Mouse (Mus musculus) embryonic facial prominence, embryonic 15.5 days (tissue): ENCODE results near the gene Vrtn. TPM values are rescaled to one million over a fixed set of nuclear protein-coding genes. Genes with fewer than 3 reads are reported as not detected.

Source experiments
- ATAC-seq: fragments of 200-750 bp; cut with Nextera tagmentation; 2 replicates; pipeline ENCODE4 v1.8.0; 2017; ENCODE audit warnings: low read depth, moderate TSS enrichment; ENCODE audit not compliant: insufficient number of reproducible peaks, low FRiP score, low TSS enrichment
- H3K27ac ChIP-seq: fragments of 300-500 bp; sonication (generic); replicated peaks from 2 replicates; pipeline ENCODE4 v1.5.1; 2015; ENCODE audit warnings: mild to moderate bottlenecking, inconsistent platforms
- H3K27me3 ChIP-seq: fragments of 300-500 bp; sonication (generic); 2 replicates; pipeline ENCODE4 v1.6.1; 2015; ENCODE audit warnings: inconsistent platforms
- H3K36me3 ChIP-seq: fragments of 300-500 bp; sonication (generic); 2 replicates; pipeline ENCODE4 v1.6.1; 2015; ENCODE audit warnings: mild to moderate bottlenecking, inconsistent platforms
- H3K4me1 ChIP-seq: fragments of 300-500 bp; sonication (generic); 2 replicates; pipeline ENCODE4 v1.6.1; 2015; ENCODE audit warnings: inconsistent platforms
- H3K4me2 ChIP-seq: fragments of 300-500 bp; sonication (generic); replicated peaks from 2 replicates; pipeline ENCODE4 v1.6.1; 2015; ENCODE audit warnings: mild to moderate bottlenecking, inconsistent platforms
- H3K4me3 ChIP-seq: fragments of 300-500 bp; sonication (generic); replicated peaks from 2 replicates; pipeline ENCODE4 v1.5.1; 2015; ENCODE audit warnings: mild to moderate bottlenecking, inconsistent platforms
- H3K9ac ChIP-seq: fragments of 300-500 bp; sonication (generic); 2 replicates; pipeline ENCODE4 v1.6.1; 2015; ENCODE audit warnings: inconsistent platforms
- H3K9me3 ChIP-seq: fragments of 300-500 bp; sonication (generic); replicated peaks from 2 replicates; pipeline ENCODE4 v1.6.1; 2016; ENCODE audit warnings: inconsistent platforms
- WGBS: fragments of 180-500 bp; shearing (Covaris S2); methylation state at CpG from one replicate; pipeline ENCODE4 v1.1.7; 2015; 5-methylcytosine and 5-hydroxymethylcytosine counted together
- polyA plus RNA-seq: library from polyadenylated mRNA; unstranded; fragments of >200 nt; fragmentation: Nextera tagmentation; extraction: Ambion mirVana; gene quantifications from 2 replicates; pipeline ENCODE4 v1.2.1, GENCODE M21; 2015

Gene Vrtn
- 0.05 and 0.13 TPM in 2 replicates for polyA plus RNA-seq

DNA sequence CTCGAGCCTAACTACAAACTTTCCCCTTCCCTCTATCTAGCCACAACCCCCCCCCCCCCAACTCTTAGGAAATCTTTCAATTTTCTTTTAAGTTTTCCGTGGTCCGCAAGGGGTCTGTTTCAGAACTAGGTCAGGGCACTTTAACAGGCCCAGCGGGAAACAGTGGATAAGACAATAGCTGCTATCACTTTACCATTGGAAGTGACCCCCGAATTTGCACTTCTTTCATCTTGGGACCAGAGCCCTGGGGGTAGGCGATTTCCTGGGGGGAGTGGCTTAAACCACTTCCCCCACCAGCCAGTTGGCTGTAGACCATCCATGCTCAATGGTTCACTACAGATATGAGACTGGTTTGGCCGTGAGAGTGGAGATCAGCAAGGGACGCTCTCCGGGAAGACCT, at the start of gene Vrtn:
Vrtn (plus strand) TSS at position 366 of the 400 bp plus-strand sequence.
- H3K27me3 ChIP-seq = peaks cover 43% of the 10 kb centered on the region
- WGBS = 6% methylated on average over 9 of the region's 9 CpGs
- H3K36me3 ChIP-seq = no peaks in the 10 kb centered on the region
- H3K9me3 ChIP-seq = no peaks in the 10 kb centered on the region
- H3K9ac ChIP-seq = no peak within 1 kb of the TSS
- no peak within 1 kb of the TSS for H3K4me3 ChIP-seq
- H3K27ac ChIP-seq = no peak within 1 kb of the TSS
- H3K4me1 ChIP-seq = no peaks in the 10 kb centered on the region
- ATAC-seq = no peak
- H3K4me2 ChIP-seq = no peak within 1 kb of the TSS

- H3K9me3 ChIP-seq = no peaks in the 10 kb centered on the region
- ATAC-seq = no peak
- H3K4me3 ChIP-seq = no peak overlapping the region
- WGBS = 23% methylated on average over 8 of the region's 8 CpGs
- no peak overlapping the region for H3K9ac ChIP-seq
- no peak overlapping the region for H3K27ac ChIP-seq
- no peaks in the 10 kb centered on the region for H3K4me1 ChIP-seq
- peaks cover 7% of the 10 kb centered on the region for H3K36me3 ChIP-seq
- H3K27me3 ChIP-seq = 0 out of 2 replicates have a peak, but pooled peaks cover 5% of the 10 kb centered on the region
- no peak overlapping the region for H3K4me2 ChIP-seq
Observed at GRCm38 (mm10) chr12:84598324-84598723, 42.5 kb upstream of the Vrtn start.

- Histone ChIP-seq H3K36me3 (peaks cover 28% of the 10 kb centered on the region), H3K9me3 (no peaks in the 10 kb centered on the region), H3K27me3 (no peaks in the 10 kb centered on the region), H3K4me2 (no peak overlapping the region), H3K27ac (no peak overlapping the region), H3K4me1 (no peaks in the 10 kb centered on the region), H3K4me3 (no peak overlapping the region), H3K9ac (no peak overlapping the region)
- ATAC-seq = no peak
- whole genome bisulfite sequencing = 92% methylated on average over 6 of the region's 7 CpGs
Observed at GRCm38 (mm10) chr12:84604001-84604400, 36.8 kb upstream of the Vrtn start.

DNA sequence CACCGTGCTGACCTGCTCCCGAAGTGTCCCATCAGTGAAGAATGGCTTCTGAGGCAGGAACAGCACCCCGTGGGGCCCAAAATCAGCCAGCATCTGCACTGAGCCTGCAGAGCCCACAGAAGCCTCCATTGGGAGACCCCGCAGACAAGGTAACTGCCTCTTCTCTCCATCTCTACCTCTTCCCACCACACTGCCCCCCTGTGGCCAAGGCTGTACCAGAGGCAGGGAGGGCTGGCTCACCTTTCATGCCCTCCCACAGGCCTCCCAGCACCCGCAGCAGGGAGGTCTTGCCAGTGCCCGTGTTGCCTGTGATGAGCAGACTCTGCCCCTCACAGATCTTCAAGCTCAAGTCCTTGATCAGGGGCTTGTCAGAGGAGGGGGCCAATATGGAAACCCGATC, 35.0 kb upstream of the Vrtn start:
- peaks cover 28% of the 10 kb centered on the region for H3K36me3 ChIP-seq
- H3K9me3 ChIP-seq = no peaks in the 10 kb centered on the region
- no peaks in the 10 kb centered on the region for H3K27me3 ChIP-seq
- no peak overlapping the region for H3K4me3 ChIP-seq
- ATAC-seq = no peak
- no peak overlapping the region for H3K4me2 ChIP-seq
- no peak overlapping the region for H3K9ac ChIP-seq
- 78% methylated on average over 7 of the region's 7 CpGs for WGBS
- no peak overlapping the region for H3K27ac ChIP-seq
- no peaks in the 10 kb centered on the region for H3K4me1 ChIP-seq

- 86% methylated on average over 10 of the region's 10 CpGs for WGBS
- H3K9me3 ChIP-seq = no peaks in the 10 kb centered on the region
- no peak for ATAC-seq
- 0 out of 2 replicates have a peak, but pooled peaks cover 6% of the 10 kb centered on the region for H3K4me1 ChIP-seq
- no peak overlapping the region for H3K27ac ChIP-seq
- no peaks in the 10 kb centered on the region for H3K27me3 ChIP-seq
- no peak overlapping the region for H3K4me3 ChIP-seq
- H3K4me2 ChIP-seq = no peak overlapping the region
- H3K9ac ChIP-seq = no peak overlapping the region
- peaks cover 27% of the 10 kb centered on the region for H3K36me3 ChIP-seq
Observed at GRCm38 (mm10) chr12:84611718-84612117, 29.1 kb upstream of the Vrtn start.

GRCm38 (mm10) chr12:84612518-84612917, 28.3 kb upstream of the Vrtn start:
- Histone ChIP-seq H3K9ac (no peak overlapping the region), H3K4me2 (no peak overlapping the region), H3K27ac (no peak overlapping the region), H3K36me3 (peaks cover 21% of the 10 kb centered on the region), H3K4me3 (no peak overlapping the region), H3K27me3 (no peaks in the 10 kb centered on the region), H3K4me1 (0 out of 2 replicates have a peak, but pooled peaks cover 6% of the 10 kb centered on the region), H3K9me3 (no peaks in the 10 kb centered on the region)
- WGBS = 66% methylated on average over 8 of the region's 8 CpGs
- no peak for ATAC-seq

DNA sequence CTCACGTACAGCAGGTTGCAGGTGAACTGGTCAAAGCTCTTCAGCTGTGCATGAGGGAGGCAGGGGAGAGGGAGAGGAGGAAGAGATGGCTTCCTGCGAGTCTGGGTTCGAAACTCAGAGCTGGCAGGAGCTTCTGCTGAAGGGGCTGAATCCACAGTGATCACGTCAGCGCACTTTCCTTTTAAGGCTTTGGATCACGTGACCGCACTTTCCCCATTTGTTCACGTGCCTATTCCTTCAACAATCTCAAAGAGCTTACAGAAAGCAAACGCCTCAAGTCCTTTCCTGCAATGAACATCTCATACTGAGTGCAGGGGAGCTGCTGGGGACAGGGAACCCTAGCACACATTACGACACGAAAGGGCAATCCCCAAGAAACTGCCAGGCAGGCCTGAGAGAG, 26.8 kb upstream of the Vrtn start:
- whole genome bisulfite sequencing = 84% methylated on average over 11 of the region's 11 CpGs
- H3K4me2 ChIP-seq = no peak overlapping the region
- no peaks in the 10 kb centered on the region for H3K27me3 ChIP-seq
- no peak overlapping the region for H3K9ac ChIP-seq
- H3K4me1 ChIP-seq = 0 out of 2 replicates have a peak, but pooled peaks cover 6% of the 10 kb centered on the region
- H3K27ac ChIP-seq = no peak overlapping the region
- peaks cover 15% of the 10 kb centered on the region for H3K36me3 ChIP-seq
- no peak for ATAC-seq
- no peaks in the 10 kb centered on the region for H3K9me3 ChIP-seq
- no peak overlapping the region for H3K4me3 ChIP-seq

GRCm38 (mm10) chr12:84614524-84614923, 26.3 kb upstream of the Vrtn start:
- Histone ChIP-seq H3K36me3 (peaks cover 15% of the 10 kb centered on the region), H3K27ac (no peak overlapping the region), H3K9me3 (no peaks in the 10 kb centered on the region), H3K27me3 (no peaks in the 10 kb centered on the region), H3K4me2 (no peak overlapping the region), H3K9ac (no peak overlapping the region), H3K4me3 (no peak overlapping the region), H3K4me1 (0 out of 2 replicates have a peak, but pooled peaks cover 6% of the 10 kb centered on the region)
- no peak for ATAC-seq
- WGBS = 72% methylated on average over 7 of the region's 7 CpGs

GRCm38 (mm10) chr12:84616977-84617630, 23.7 kb upstream of the Vrtn start, which contains the start of gene Abcd4:
TSS of gene Abcd4 (minus strand) at chr12:84617413.
- peak; percentile 99 for ATAC-seq
- H3K36me3 ChIP-seq = peaks cover 7% of the 10 kb centered on the region
- H3K27me3 ChIP-seq = no peaks in the 10 kb centered on the region
- no peaks in the 10 kb centered on the region for H3K9me3 ChIP-seq
- peak within 1 kb of the TSS; percentile 91 for H3K9ac ChIP-seq
- under 1% methylated on average over 34 of the region's 34 CpGs for WGBS
- peak within 1 kb of the TSS; percentile 82 for H3K27ac ChIP-seq
- 0 out of 2 replicates have a peak, but pooled peaks cover 6% of the 10 kb centered on the region for H3K4me1 ChIP-seq
- H3K4me3 ChIP-seq = peak within 1 kb of the TSS; percentile 87
- peak within 1 kb of the TSS; percentile 67 for H3K4me2 ChIP-seq

DNA sequence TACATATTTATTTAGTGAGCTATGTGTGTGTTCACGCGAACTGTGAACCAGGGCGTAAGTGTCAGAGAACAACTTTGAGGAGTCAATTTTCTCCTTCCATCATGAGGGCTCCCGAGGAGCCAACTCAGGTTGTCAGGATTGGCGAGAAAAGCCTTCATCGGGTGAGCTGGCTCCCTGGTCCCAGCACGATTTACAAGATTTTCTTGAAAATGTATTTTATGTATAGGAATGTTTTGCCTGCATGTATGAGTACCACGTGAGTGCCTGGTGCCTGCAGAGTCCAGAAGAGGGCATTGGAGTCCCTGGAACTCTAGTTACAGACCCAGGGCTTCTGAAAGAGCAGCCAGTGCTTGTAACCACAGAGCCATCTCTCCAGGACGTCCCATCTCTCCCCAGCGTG, 23.2 kb upstream of the Vrtn start:
- Histone ChIP-seq H3K27me3 (no peaks in the 10 kb centered on the region), H3K9ac (peak overlapping the region; percentile 33; the same call in 1 of the 2 replicates), H3K4me1 (0 out of 2 replicates have a peak, but pooled peaks cover 6% of the 10 kb centered on the region), H3K4me2 (peak overlapping the region; percentile 67), H3K36me3 (peaks cover 2% of the 10 kb centered on the region; the same call in 1 of the 2 replicates), H3K27ac (0 out of 2 replicates have a peak overlapping the region, but pooled peaks have one; percentile 51), H3K4me3 (peak overlapping the region; percentile 87), H3K9me3 (no peaks in the 10 kb centered on the region)
- peak; percentile 55; the same call in 1 of the 2 replicates for ATAC-seq
- WGBS = 2% methylated on average over 10 of the region's 10 CpGs

DNA sequence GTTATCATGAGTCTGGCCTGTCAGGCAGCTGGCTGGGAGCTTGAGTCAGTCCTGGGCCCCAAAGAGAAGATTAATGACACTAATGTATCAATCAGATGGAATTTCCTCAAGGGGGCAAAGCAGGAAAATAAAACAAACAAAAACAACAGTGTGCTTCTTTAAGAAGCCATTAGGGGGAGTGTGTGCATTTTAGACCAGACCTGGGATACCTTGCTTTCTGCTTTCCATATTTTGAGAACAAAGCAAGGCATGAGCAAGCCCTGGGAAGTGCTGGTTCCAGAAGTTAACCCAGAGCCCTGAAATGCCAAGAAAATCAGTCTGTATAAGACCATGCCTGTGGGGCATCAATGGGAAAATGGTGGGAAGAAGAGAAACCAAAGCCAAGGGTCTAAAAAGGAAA, 19.8 kb upstream of the Vrtn start:
- Histone ChIP-seq H3K4me3 (no peak overlapping the region), H3K27ac (no peak overlapping the region), H3K4me1 (0 out of 2 replicates have a peak, but pooled peaks cover 3% of the 10 kb centered on the region), H3K9ac (no peak overlapping the region), H3K4me2 (no peak overlapping the region), H3K36me3 (no peaks in the 10 kb centered on the region), H3K9me3 (no peaks in the 10 kb centered on the region), H3K27me3 (peaks cover 23% of the 10 kb centered on the region)
- no peak for ATAC-seq

DNA sequence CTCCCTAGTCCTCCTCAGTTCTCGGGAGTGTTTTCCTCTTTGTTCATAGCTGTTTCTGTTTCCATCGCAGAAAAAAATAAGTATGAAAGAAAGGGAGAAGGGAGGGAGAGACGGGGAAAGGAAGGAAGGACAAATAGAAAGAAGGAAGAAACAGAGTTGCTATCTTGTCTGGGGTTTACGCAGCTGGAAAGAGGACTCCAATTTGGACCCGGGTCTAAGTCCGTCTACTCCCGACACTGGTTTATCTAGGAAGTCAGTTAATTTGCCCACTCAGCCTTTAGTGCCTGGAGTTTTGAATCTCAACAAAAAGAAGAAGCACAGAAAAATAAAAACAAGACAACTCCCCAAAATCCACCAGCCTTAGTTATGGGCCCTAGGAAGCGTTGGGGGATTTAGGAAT, 16.2 kb upstream of the Vrtn start:
- Histone ChIP-seq H3K27me3 (peaks cover 33% of the 10 kb centered on the region), H3K9ac (no peak overlapping the region), H3K4me2 (no peak overlapping the region), H3K4me3 (no peak overlapping the region), H3K27ac (no peak overlapping the region), H3K9me3 (no peaks in the 10 kb centered on the region), H3K4me1 (no peaks in the 10 kb centered on the region), H3K36me3 (no peaks in the 10 kb centered on the region)
- 21% methylated on average over 8 of the region's 8 CpGs for WGBS
- ATAC-seq = no peak
